Mouse (Mus musculus) thymus, adult 2 months (tissue): ENCODE data around the gene Fkbpl. TPM values are rescaled to one million over a fixed set of nuclear protein-coding genes. Genes with fewer than 3 reads are reported as not detected.

Source experiments
- DNase-seq: peaks from one replicate; pipeline ENCODE4 v3.0.0; 2021
- H3K27ac ChIP-seq: fragments of 200-500 bp; 2 replicates; pipeline ENCODE4 v1.5.1; 2012; ENCODE audit warnings: low read length, control low read depth; ENCODE audit not compliant: control insufficient read depth, insufficient read depth
- H3K27me3 ChIP-seq: fragments of 200-500 bp; 2 replicates; pipeline ENCODE4 v1.6.1; 2012; ENCODE audit warnings: mild to moderate bottlenecking, low read length, moderate library complexity, mixed read lengths; ENCODE audit not compliant: control insufficient read depth, insufficient read depth
- H3K36me3 ChIP-seq: fragments of 200-500 bp; 2 replicates; pipeline ENCODE4 v1.6.1; 2012; ENCODE audit warnings: mild to moderate bottlenecking, low read length, moderate library complexity; ENCODE audit not compliant: control insufficient read depth, insufficient read depth
- H3K4me1 ChIP-seq: fragments of 200-500 bp; replicated peaks from 2 replicates; pipeline ENCODE4 v1.6.1; 2012; ENCODE audit warnings: low read length; ENCODE audit not compliant: control insufficient read depth, insufficient read depth
- H3K4me3 ChIP-seq: fragments of 200-500 bp; 2 replicates; pipeline ENCODE4 v1.5.1; 2012; ENCODE audit warnings: mild to moderate bottlenecking, low read length, control low read depth, moderate library complexity; ENCODE audit not compliant: control insufficient read depth, insufficient read depth
- CTCF ChIP-seq: fragments of 200-500 bp; IDR thresholded peaks from 2 replicates; pipeline ENCODE4 v1.5.1; 2012; ENCODE audit warnings: mild to moderate bottlenecking, control low read depth, low read length, moderate library complexity, borderline replicate concordance; ENCODE audit not compliant: control insufficient read depth, poor library complexity, insufficient read depth; ENCODE audit errors: extremely low read depth
- POLR2A ChIP-seq: fragments of 200-500 bp; IDR thresholded peaks from 2 replicates; pipeline ENCODE4 v1.6.1; 2012; ENCODE audit warnings: mild to moderate bottlenecking, low read length, control low read depth, moderate library complexity; ENCODE audit not compliant: control insufficient read depth, poor library complexity, insufficient read depth; ENCODE audit errors: extremely low read depth
- WGBS: fragments of 180-500 bp; shearing (Covaris S2); methylation state at CpG from one replicate; pipeline ENCODE4 v1.1.7; 2018; 5-methylcytosine and 5-hydroxymethylcytosine counted together
- polyA plus RNA-seq: library from polyadenylated mRNA; depleted of rRNA; stranded (reverse); fragments of >200 nt; gene quantifications from 2 replicates; pipeline ENCODE4 v1.2.3, GENCODE M21; 2012

Gene Fkbpl
- polyA plus RNA-seq, 1 experiment = 3.4 TPM

GRCm38 (mm10) chr17:34604061-34604508 lies 40.5 kb upstream of the Fkbpl start, which contains the start of gene Agpat1:
TSS of gene Agpat1 (plus strand) at chr17:34604262.
- peaks cover 36% of the 10 kb centered on the region for H3K4me1 ChIP-seq
- peak within 1 kb of the TSS; percentile 87 for H3K4me3 ChIP-seq
- peak; percentile 98 for DNase-seq
- H3K36me3 ChIP-seq = no peaks in the 10 kb centered on the region
- TF ChIP-seq POLR2A (peak; percentile 79), CTCF (0 out of 2 replicates have a peak, but pooled peaks have one; percentile 62)
- WGBS = under 1% methylated on average over 35 of the region's 35 CpGs
- H3K27ac ChIP-seq = peak within 1 kb of the TSS; percentile 84
- H3K27me3 ChIP-seq = no peaks in the 10 kb centered on the region

- TF ChIP-seq POLR2A = no peak
- TF ChIP-seq CTCF = no peak
- WGBS = 27% methylated on average over 24 of the region's 24 CpGs
- peak overlapping the region; percentile 62 for H3K4me3 ChIP-seq
- no peaks in the 10 kb centered on the region for H3K36me3 ChIP-seq
- no peaks in the 10 kb centered on the region for H3K27me3 ChIP-seq
- H3K4me1 ChIP-seq = peaks cover 36% of the 10 kb centered on the region
- H3K27ac ChIP-seq = peak overlapping the region; percentile 68
- DNase-seq = no peak
Observed at GRCm38 (mm10) chr17:34604511-34605237, 39.9 kb upstream of the Fkbpl start.

GRCm38 (mm10) chr17:34605609-34606008 lies 39.0 kb upstream of the Fkbpl start:
- Histone ChIP-seq H3K4me3 (peak overlapping the region; percentile 62), H3K27ac (peak overlapping the region; percentile 68), H3K27me3 (no peaks in the 10 kb centered on the region), H3K4me1 (peaks cover 36% of the 10 kb centered on the region), H3K36me3 (no peaks in the 10 kb centered on the region)
- TF ChIP-seq POLR2A (peak; percentile 70; the same call in 1 of the 2 replicates), CTCF (peak; percentile 15; the same call in 1 of the 2 replicates)
- 1% methylated on average over 30 of the region's 30 CpGs for WGBS
- peak; percentile 97 for DNase-seq

- no peak for DNase-seq
- Histone ChIP-seq H3K27ac (peak overlapping the region; percentile 8; the same call in 1 of the 2 replicates), H3K4me3 (peak overlapping the region; percentile 62), H3K36me3 (no peaks in the 10 kb centered on the region; the same call in 1 of the 2 replicates), H3K4me1 (peaks cover 36% of the 10 kb centered on the region), H3K27me3 (no peaks in the 10 kb centered on the region)
- WGBS = 9% methylated on average over 32 of the region's 32 CpGs
- TF ChIP-seq POLR2A (no peak), CTCF (no peak)
Observed at GRCm38 (mm10) chr17:34606186-34607039, 38.2 kb upstream of the Fkbpl start.

- Histone ChIP-seq H3K36me3 (peaks cover 12% of the 10 kb centered on the region), H3K4me3 (no peak overlapping the region), H3K27me3 (no peaks in the 10 kb centered on the region), H3K4me1 (peaks cover 28% of the 10 kb centered on the region), H3K27ac (no peak overlapping the region)
- DNase-seq = no peak
- TF ChIP-seq POLR2A (no peak), CTCF (no peak)
- 89% methylated on average over 7 of the region's 7 CpGs for WGBS
Observed at GRCm38 (mm10) chr17:34607997-34608396, 36.6 kb upstream of the Fkbpl start.

- DNase-seq = no peak
- H3K27me3 ChIP-seq = no peaks in the 10 kb centered on the region
- H3K27ac ChIP-seq = no peak overlapping the region
- H3K4me3 ChIP-seq = no peak overlapping the region
- peaks cover 21% of the 10 kb centered on the region for H3K36me3 ChIP-seq
- 96% methylated on average over 8 of the region's 8 CpGs for WGBS
- TF ChIP-seq CTCF (no peak), POLR2A (no peak)
- H3K4me1 ChIP-seq = peaks cover 17% of the 10 kb centered on the region
Observed at GRCm38 (mm10) chr17:34611050-34611449, 33.5 kb upstream of the Fkbpl start.
